Mouse (Mus musculus) midbrain, postnatal 0 days (tissue): ENCODE results near the gene Snrpd2. TPM values are rescaled to one million over a fixed set of nuclear protein-coding genes. Genes with fewer than 3 reads are reported as not detected.

Experiments
- ATAC-seq: fragments of 200-750 bp; cut with Nextera tagmentation; 2 replicates; pipeline ENCODE4 v1.8.0; 2017; ENCODE audit warnings: moderate number of reproducible peaks, mild to moderate bottlenecking, moderate TSS enrichment, moderate library complexity; ENCODE audit not compliant: low FRiP score
- DNase-seq: peaks from one replicate; pipeline ENCODE4 v3.0.0-alpha.2; 2015; ENCODE audit warnings: low spot score
- H3K27ac ChIP-seq: fragments of 300-500 bp; sonication (generic); 2 replicates; pipeline ENCODE4 v1.5.1; 2014; ENCODE audit warnings: low read depth, mild to moderate bottlenecking, low read length, mixed read lengths
- H3K27me3 ChIP-seq: fragments of 300-500 bp; sonication (generic); 2 replicates; pipeline ENCODE4 v1.6.1; 2014; ENCODE audit warnings: low read length, control low read depth, mixed read lengths; ENCODE audit not compliant: insufficient read depth
- H3K36me3 ChIP-seq: fragments of 300-500 bp; sonication (generic); 2 replicates; pipeline ENCODE4 v1.6.1; 2014; ENCODE audit warnings: low read length, control low read depth, mixed read lengths; ENCODE audit not compliant: insufficient read depth
- H3K4me1 ChIP-seq: fragments of 300-500 bp; sonication (generic); 2 replicates; pipeline ENCODE4 v1.6.1; 2014; ENCODE audit warnings: mild to moderate bottlenecking, control low read depth, antibody characterized with exemption, low read length, mixed read lengths; ENCODE audit not compliant: insufficient read depth
- H3K4me2 ChIP-seq: fragments of 300-500 bp; sonication (generic); 2 replicates; pipeline ENCODE4 v1.6.1; 2014; ENCODE audit warnings: low read depth, mild to moderate bottlenecking, low read length, mixed read lengths; ENCODE audit not compliant: poor library complexity, severe bottlenecking
- H3K4me3 ChIP-seq: fragments of 300-500 bp; sonication (generic); 2 replicates; pipeline ENCODE4 v1.5.1; 2014; ENCODE audit warnings: low read depth, mild to moderate bottlenecking, low read length, moderate library complexity
- H3K9ac ChIP-seq: fragments of 300-500 bp; sonication (generic); replicated peaks from 2 replicates; pipeline ENCODE4 v1.6.1; 2014; ENCODE audit warnings: mild to moderate bottlenecking, low read length, moderate library complexity, mixed read lengths; ENCODE audit not compliant: poor library complexity, severe bottlenecking
- H3K9me3 ChIP-seq: fragments of 300-500 bp; sonication (generic); 2 replicates; pipeline ENCODE4 v1.6.1; 2016; ENCODE audit warnings: low read length, control low read depth
- CTCF ChIP-seq: IDR thresholded peaks from 2 replicates; pipeline ENCODE4 v1.5.1; 2016; ENCODE audit warnings: antibody characterized with exemption, mild to moderate bottlenecking
- WGBS: fragments of 180-500 bp; shearing (Covaris S2); extraction: QIAGEN DNeasy Blood & Tissue Kit; methylation state at CpG from one replicate; pipeline ENCODE4 v1.1.7; 2014; 5-methylcytosine and 5-hydroxymethylcytosine counted together
- polyA plus RNA-seq: library from polyadenylated mRNA; unstranded; fragments of >200 nt; fragmentation: Nextera tagmentation; extraction: Ambion mirVana; gene quantifications from 2 replicates; pipeline ENCODE4 v1.2.1, GENCODE M21; 2015
- total RNA-seq: library from RNA; depleted of rRNA; stranded (reverse); fragments of >200 nt; gene quantifications from 2 replicates; pipeline ENCODE4 v1.2.3, GENCODE M21; 2014

Gene Snrpd2
- total and polyA plus RNA-seq, 2 experiments from 2014 or later: 36.7 to 115 TPM

GRCm38 (mm10) chr7:19163752-19164151 is 14.2 kb downstream of the Snrpd2 start:
- H3K27me3 ChIP-seq: peaks cover 9% of the 10 kb centered on the region; the same call in 1 of the 2 replicates
- no peak for TF ChIP-seq CTCF
- no peak for ATAC-seq
- no peak for DNase-seq
- peaks cover 8% of the 10 kb centered on the region; the same call in 1 of the 2 replicates for H3K4me1 ChIP-seq
- H3K27ac ChIP-seq: no peak overlapping the region
- 30% methylated on average over 12 of the region's 12 CpGs for WGBS
- H3K4me3 ChIP-seq: no peak overlapping the region
- peak overlapping the region; percentile 24; the same call in 1 of the 2 replicates for H3K4me2 ChIP-seq
- no peak overlapping the region for H3K9ac ChIP-seq
- no peaks in the 10 kb centered on the region for H3K9me3 ChIP-seq
- H3K36me3 ChIP-seq: no peaks in the 10 kb centered on the region

- TF ChIP-seq CTCF: no peak
- Histone ChIP-seq H3K9me3 (no peaks in the 10 kb centered on the region), H3K4me2 (peak overlapping the region; percentile 24; the same call in 1 of the 2 replicates), H3K4me1 (peaks cover 8% of the 10 kb centered on the region; the same call in 1 of the 2 replicates), H3K9ac (no peak overlapping the region), H3K4me3 (no peak overlapping the region), H3K27me3 (peaks cover 9% of the 10 kb centered on the region; the same call in 1 of the 2 replicates), H3K27ac (no peak overlapping the region), H3K36me3 (no peaks in the 10 kb centered on the region)
- WGBS: 2% methylated on average over 6 of the region's 6 CpGs
- no peak for ATAC-seq
- no peak for DNase-seq
Observed at GRCm38 (mm10) chr7:19164189-19164588, 14.7 kb downstream of the Snrpd2 start.

GRCm38 (mm10) chr7:19164978-19165377 is 15.5 kb downstream of the Snrpd2 start:
- TF ChIP-seq CTCF: no peak
- peak overlapping the region; percentile 20 for H3K4me2 ChIP-seq
- ATAC-seq: no peak
- H3K9ac ChIP-seq: no peak overlapping the region
- no peak for DNase-seq
- H3K9me3 ChIP-seq: no peaks in the 10 kb centered on the region
- whole genome bisulfite sequencing: 6% methylated on average over 13 of the region's 13 CpGs
- H3K4me3 ChIP-seq: no peak overlapping the region
- peaks cover 9% of the 10 kb centered on the region; the same call in 1 of the 2 replicates for H3K27me3 ChIP-seq
- peaks cover 3% of the 10 kb centered on the region; the same call in 1 of the 2 replicates for H3K4me1 ChIP-seq
- H3K27ac ChIP-seq: no peak overlapping the region
- no peaks in the 10 kb centered on the region for H3K36me3 ChIP-seq

DNA sequence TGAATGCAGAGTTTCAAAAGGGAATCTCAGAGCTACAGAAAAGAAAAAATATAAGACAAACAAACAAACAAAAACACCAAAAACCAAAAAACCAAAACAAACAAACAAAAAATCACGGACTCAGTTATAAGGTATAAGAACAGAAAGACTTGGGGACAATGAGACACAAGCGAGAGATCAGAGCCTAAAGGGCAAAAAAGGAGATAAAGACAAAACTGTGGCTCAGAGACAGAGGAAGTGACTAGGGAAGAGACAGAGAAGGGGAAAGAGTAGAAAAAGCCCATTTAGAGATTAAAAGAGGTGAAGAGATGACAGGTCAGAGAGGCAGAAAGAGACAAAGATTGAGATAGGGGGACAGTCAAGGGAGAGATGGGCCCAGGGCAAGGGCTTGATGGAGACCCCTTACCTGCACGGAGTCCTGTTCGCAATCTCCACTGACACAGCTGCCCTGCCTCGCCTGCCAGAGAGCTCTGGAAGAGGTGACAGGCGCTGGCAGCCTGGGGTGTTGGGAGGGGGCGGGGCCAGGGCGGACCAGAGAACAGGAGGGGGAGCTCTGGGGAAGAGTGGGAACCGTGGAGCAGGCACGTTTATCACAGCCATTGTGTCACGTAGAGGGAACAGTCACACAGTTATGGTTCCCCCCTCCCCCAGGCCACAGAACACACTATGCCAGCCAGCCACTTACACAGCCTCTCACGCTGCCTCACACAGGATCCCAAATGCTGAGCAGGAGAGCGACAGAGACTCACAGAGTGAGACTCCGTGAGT is 16.3 kb downstream of the Snrpd2 start, which contains the start of gene Gipr:
Gipr (minus strand) TSS at position 472 of the 768 bp plus-strand sequence.
- DNase-seq: no peak
- H3K4me2 ChIP-seq: peak within 1 kb of the TSS; percentile 20
- peaks cover 3% of the 10 kb centered on the region; the same call in 1 of the 2 replicates for H3K4me1 ChIP-seq
- H3K27me3 ChIP-seq: peaks cover 9% of the 10 kb centered on the region; the same call in 1 of the 2 replicates
- WGBS: 16% methylated on average over 14 of the region's 14 CpGs
- H3K27ac ChIP-seq: no peak within 1 kb of the TSS
- H3K9me3 ChIP-seq: no peaks in the 10 kb centered on the region
- TF ChIP-seq CTCF: no peak
- no peak within 1 kb of the TSS for H3K9ac ChIP-seq
- H3K36me3 ChIP-seq: no peaks in the 10 kb centered on the region
- no peak for ATAC-seq
- no peak within 1 kb of the TSS for H3K4me3 ChIP-seq

GRCm38 (mm10) chr7:19166990-19167389 is 17.5 kb downstream of the Snrpd2 start:
- Histone ChIP-seq H3K9ac (no peak overlapping the region), H3K9me3 (no peaks in the 10 kb centered on the region), H3K4me2 (no peak overlapping the region), H3K27ac (no peak overlapping the region), H3K27me3 (peaks cover 9% of the 10 kb centered on the region; the same call in 1 of the 2 replicates), H3K4me1 (peaks cover 3% of the 10 kb centered on the region; the same call in 1 of the 2 replicates), H3K4me3 (no peak overlapping the region), H3K36me3 (no peaks in the 10 kb centered on the region)
- WGBS: 90% methylated on average over 3 of the region's 3 CpGs
- ATAC-seq: no peak
- peak; percentile 43; the same call in 1 of the 2 replicates for TF ChIP-seq CTCF
- no peak for DNase-seq

GRCm38 (mm10) chr7:19169506-19169905 is 20.0 kb downstream of the Snrpd2 start:
- no peak for DNase-seq
- H3K9ac ChIP-seq: no peak overlapping the region
- H3K27ac ChIP-seq: 0 out of 2 replicates have a peak overlapping the region, but pooled peaks have one; percentile 32
- no peak overlapping the region for H3K4me3 ChIP-seq
- H3K4me1 ChIP-seq: peaks cover 3% of the 10 kb centered on the region; the same call in 1 of the 2 replicates
- peaks cover 3% of the 10 kb centered on the region; the same call in 1 of the 2 replicates for H3K27me3 ChIP-seq
- 46% methylated on average over 10 of the region's 10 CpGs for WGBS
- H3K4me2 ChIP-seq: no peak overlapping the region
- ATAC-seq: 0 out of 2 replicates have a peak, but pooled peaks have one; percentile 7
- no peaks in the 10 kb centered on the region for H3K9me3 ChIP-seq
- H3K36me3 ChIP-seq: no peaks in the 10 kb centered on the region
- no peak for TF ChIP-seq CTCF
